Mouse (Mus musculus) heart, adult 2 months (tissue): ENCODE data around the gene Sh3rf1. TPM values are rescaled to one million over a fixed set of nuclear protein-coding genes. Genes with fewer than 3 reads are reported as not detected.

Source experiments
- DNase-seq, 2 experiments: peaks; one replicate each; pipeline ENCODE4 v3.0.0; 2021
- H3K27ac ChIP-seq: fragments of 200-600 bp; 2 replicates; pipeline ENCODE4 v1.8.1; 2022
- H3K27me3 ChIP-seq: fragments of 200-500 bp; 2 replicates; pipeline ENCODE4 v1.6.1; 2012; ENCODE audit warnings: mild to moderate bottlenecking, low read length, inconsistent platforms, mixed read lengths; ENCODE audit not compliant: control insufficient read depth, insufficient read depth
- H3K36me3 ChIP-seq: fragments of 200-500 bp; 2 replicates; pipeline ENCODE4 v1.6.1; 2012; ENCODE audit warnings: low read length, inconsistent platforms; ENCODE audit not compliant: control insufficient read depth, insufficient read depth
- H3K4me1 ChIP-seq: fragments of 200-500 bp; 2 replicates; pipeline ENCODE4 v1.6.1; 2011; ENCODE audit warnings: low read length; ENCODE audit not compliant: control insufficient read depth, insufficient read depth
- H3K4me3 ChIP-seq: fragments of 200-600 bp; 2 replicates; pipeline ENCODE4 v1.8.1; 2022
- H3K79me2 ChIP-seq: fragments of 200-500 bp; replicated peaks from 2 replicates; pipeline ENCODE4 v1.6.1; 2012; ENCODE audit warnings: mild to moderate bottlenecking, inconsistent platforms, low read length, moderate library complexity, mixed read lengths; ENCODE audit not compliant: control insufficient read depth, insufficient read depth
- H3K9ac ChIP-seq: fragments of 200-500 bp; 2 replicates; pipeline ENCODE4 v1.6.1; 2012; ENCODE audit warnings: low read depth, mild to moderate bottlenecking, control low read depth, inconsistent platforms, low read length, mixed read lengths
- CTCF ChIP-seq: fragments of 200-600 bp; IDR thresholded peaks from 2 replicates; pipeline ENCODE4 v1.8.1; 2022; ENCODE audit warnings: antibody characterized with exemption, mild to moderate bottlenecking, moderate library complexity
- EP300 ChIP-seq: fragments of 200-500 bp; IDR thresholded peaks from 2 replicates; pipeline ENCODE4 v1.6.1; 2011; ENCODE audit warnings: low read depth, low read length, control low read depth; ENCODE audit not compliant: insufficient read depth
- POLR2A ChIP-seq: fragments of 200-500 bp; IDR thresholded peaks from 2 replicates; pipeline ENCODE4 v1.6.1; 2011; ENCODE audit warnings: mild to moderate bottlenecking, low read depth, low read length, control low read depth; ENCODE audit not compliant: insufficient read depth
- WGBS: fragments of 180-500 bp; shearing (Covaris S2); methylation state at CpG from one replicate; pipeline ENCODE4 v1.1.7; 2018; 5-methylcytosine and 5-hydroxymethylcytosine counted together
- intact Hi-C: fragments of 180-260 bp; cut with DNase I; formaldehyde crosslinking; loops from one replicate; pipeline ENCODE4 v1.15.1; 2025
- polyA plus RNA-seq: library from polyadenylated mRNA; depleted of rRNA; stranded (reverse); fragments of >200 nt; gene quantifications from 2 replicates; pipeline ENCODE4 v1.2.3, GENCODE M21; 2012
- total RNA-seq, 2 experiments: library from RNA; stranded (reverse); gene quantifications; 2 replicates each; pipeline ENCODE4 v1.2.3; 2021

Sh3rf1 gene
- total and polyA plus RNA-seq, 3 experiments = 3.1 to 4.9 (median 4.8) TPM

- Histone ChIP-seq H3K27ac (no peak overlapping the region), H3K79me2 (no peaks in the 10 kb centered on the region), H3K27me3 (no peaks in the 10 kb centered on the region), H3K4me1 (peaks cover 5% of the 10 kb centered on the region), H3K36me3 (peaks cover 6% of the 10 kb centered on the region), H3K4me3 (no peak overlapping the region), H3K9ac (no peak overlapping the region)
- no peak for DNase-seq
- 85% methylated on average over 5 of the region's 5 CpGs for WGBS
- intact Hi-C loops = no loop called here
- TF ChIP-seq POLR2A = no peak
- TF ChIP-seq CTCF = no peak
- no peak for TF ChIP-seq EP300
Measured at GRCm38 (mm10) chr8:61351638-61352037, 128.0 kb downstream of the Sh3rf1 start.

- Histone ChIP-seq H3K36me3 (no peaks in the 10 kb centered on the region), H3K9ac (no peak overlapping the region), H3K27me3 (no peaks in the 10 kb centered on the region), H3K79me2 (no peaks in the 10 kb centered on the region), H3K27ac (no peak overlapping the region), H3K4me1 (no peaks in the 10 kb centered on the region), H3K4me3 (no peak overlapping the region)
- intact Hi-C loops = no loop called here
- WGBS = 68% methylated on average over 5 of the region's 5 CpGs
- DNase-seq = no peak
- TF ChIP-seq EP300 (no peak), POLR2A (no peak), CTCF (no peak)
Measured at GRCm38 (mm10) chr8:61355503-61355902, 131.8 kb downstream of the Sh3rf1 start.

- DNase-seq = no peak
- Histone ChIP-seq H3K27me3 (no peaks in the 10 kb centered on the region), H3K9ac (no peak overlapping the region), H3K4me1 (no peaks in the 10 kb centered on the region), H3K4me3 (no peak overlapping the region), H3K27ac (no peak overlapping the region), H3K79me2 (no peaks in the 10 kb centered on the region), H3K36me3 (no peaks in the 10 kb centered on the region)
- TF ChIP-seq POLR2A (no peak), EP300 (no peak), CTCF (no peak)
- intact Hi-C loops = no loop called here
- 49% methylated on average over 8 of the region's 8 CpGs for WGBS
Measured at GRCm38 (mm10) chr8:61359004-61359403, 135.3 kb downstream of the Sh3rf1 start.

- intact Hi-C loops = no loop called here
- TF ChIP-seq EP300 (no peak), CTCF (no peak), POLR2A (no peak)
- no peak for DNase-seq
- Histone ChIP-seq H3K27me3 (no peaks in the 10 kb centered on the region), H3K4me1 (no peaks in the 10 kb centered on the region), H3K27ac (no peak overlapping the region), H3K4me3 (no peak overlapping the region), H3K36me3 (no peaks in the 10 kb centered on the region), H3K9ac (no peak overlapping the region), H3K79me2 (no peaks in the 10 kb centered on the region)
- WGBS = 64% methylated on average over 10 of the region's 10 CpGs
Measured at GRCm38 (mm10) chr8:61359851-61360272, 136.2 kb downstream of the Sh3rf1 start.

- H3K4me3 ChIP-seq = no peak overlapping the region
- H3K79me2 ChIP-seq = no peaks in the 10 kb centered on the region
- TF ChIP-seq CTCF (no peak), EP300 (no peak)
- DNase-seq = no peak
- H3K9ac ChIP-seq = no peak overlapping the region
- intact Hi-C loops = no loop called here
- WGBS = 89% methylated on average over 4 of the region's 4 CpGs
- H3K27me3 ChIP-seq = no peaks in the 10 kb centered on the region
- no peak overlapping the region for H3K27ac ChIP-seq
- no peaks in the 10 kb centered on the region for H3K4me1 ChIP-seq
- no peaks in the 10 kb centered on the region for H3K36me3 ChIP-seq
Measured at GRCm38 (mm10) chr8:61360362-61360761, 136.7 kb downstream of the Sh3rf1 start.

GRCm38 (mm10) chr8:61361476-61361875 lies 137.8 kb downstream of the Sh3rf1 start:
- no peak for TF ChIP-seq POLR2A
- Histone ChIP-seq H3K79me2 (no peaks in the 10 kb centered on the region), H3K9ac (no peak overlapping the region), H3K36me3 (no peaks in the 10 kb centered on the region), H3K27me3 (no peaks in the 10 kb centered on the region), H3K27ac (no peak overlapping the region), H3K4me1 (no peaks in the 10 kb centered on the region), H3K4me3 (no peak overlapping the region)
- no peak for DNase-seq
- WGBS = 95% methylated on average over 11 of the region's 11 CpGs
- intact Hi-C loops = no loop called here
